Mouse (Mus musculus): ENCODE data around the gene Plppr4. TPM values are rescaled to one million over a fixed set of nuclear protein-coding genes. Genes with fewer than 3 reads are reported as not detected.

Gene Plppr4
- 0.53 and 0.56 TPM in 2 replicates for polyA plus RNA-seq (2012; rRNA removed; ENCODE audit: low replicate concordance)

DNA sequence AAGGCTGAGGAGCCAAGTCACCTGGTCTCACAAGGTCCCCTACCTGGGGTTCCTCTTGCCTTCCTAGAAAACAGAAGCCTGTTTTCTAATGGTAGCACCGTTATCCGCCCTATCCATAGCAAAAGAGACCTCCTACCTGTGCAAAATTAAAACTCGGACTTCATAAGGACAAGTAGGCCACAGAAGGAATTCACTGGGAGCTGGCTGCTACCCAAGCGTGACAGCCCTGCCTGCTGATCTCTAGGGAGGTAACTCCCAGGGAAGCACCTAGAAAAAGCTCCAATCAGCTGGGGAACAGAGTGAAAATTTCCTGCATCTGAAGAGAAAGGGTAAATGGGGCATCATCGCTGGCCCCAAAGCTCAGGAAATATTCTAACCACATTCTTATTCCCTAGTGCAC, at the start of gene Plppr4:
TSS of gene Plppr4 (minus strand) at position 349 of the 400 bp plus-strand sequence.

Other genes starting within 250 kb of the Plppr4 start
- 0.07 TPM in 1 of 2 replicates, not detected in the other for gene Plppr5, start 214.0 kb upstream of the Plppr4 start, polyA plus RNA-seq (2012; rRNA removed; ENCODE audit: low replicate concordance)